Mouse (Mus musculus) neural tube, embryonic 11.5 days (tissue): ENCODE measurements around the gene Sqor. TPM values are rescaled to one million over a fixed set of nuclear protein-coding genes. Genes with fewer than 3 reads are reported as not detected.

Source experiments
- ATAC-seq: fragments of 200-750 bp; cut with Nextera tagmentation; 2 replicates; pipeline ENCODE4 v1.8.0; 2017; ENCODE audit warnings: moderate number of reproducible peaks, mild to moderate bottlenecking, moderate TSS enrichment, moderate library complexity; ENCODE audit not compliant: insufficient read depth, low FRiP score, low TSS enrichment
- DNase-seq: peaks from one replicate; pipeline ENCODE4 v3.0.0-alpha.2; 2015; ENCODE audit warnings: low spot score
- H3K27ac ChIP-seq: fragments of 300-500 bp; sonication (generic); 2 replicates; pipeline ENCODE4 v1.5.1; 2014; ENCODE audit warnings: low read depth, mild to moderate bottlenecking, low read length
- H3K27me3 ChIP-seq: fragments of 300-500 bp; sonication (generic); 2 replicates; pipeline ENCODE4 v1.6.1; 2014; ENCODE audit warnings: mild to moderate bottlenecking, low read length, mixed read lengths; ENCODE audit not compliant: control insufficient read depth, insufficient read depth
- H3K36me3 ChIP-seq: fragments of 300-500 bp; sonication (generic); 2 replicates; pipeline ENCODE4 v1.6.1; 2014; ENCODE audit warnings: mild to moderate bottlenecking, low read length, moderate library complexity, mixed read lengths; ENCODE audit not compliant: control insufficient read depth, insufficient read depth
- H3K4me1 ChIP-seq: fragments of 300-500 bp; sonication (generic); 2 replicates; pipeline ENCODE4 v1.6.1; 2014; ENCODE audit warnings: low read length, mixed read lengths; ENCODE audit not compliant: control insufficient read depth, insufficient read depth
- H3K4me2 ChIP-seq: fragments of 300-500 bp; sonication (generic); 2 replicates; pipeline ENCODE4 v1.6.1; 2014; ENCODE audit warnings: low read depth, mild to moderate bottlenecking, moderate library complexity
- H3K4me3 ChIP-seq: fragments of 300-500 bp; sonication (generic); 2 replicates; pipeline ENCODE4 v1.5.1; 2014; ENCODE audit warnings: low read depth, low read length
- H3K9ac ChIP-seq: fragments of 300-500 bp; sonication (generic); 2 replicates; pipeline ENCODE4 v1.6.1; 2014; ENCODE audit warnings: mild to moderate bottlenecking, low read length
- H3K9me3 ChIP-seq: fragments of 300-500 bp; sonication (generic); 2 replicates; pipeline ENCODE4 v1.6.1; 2016; ENCODE audit warnings: low read length; ENCODE audit not compliant: control insufficient read depth
- WGBS: fragments of 180-500 bp; shearing (Covaris S2); extraction: QIAGEN DNeasy Blood & Tissue Kit; methylation state at CpG from one replicate; pipeline ENCODE4 v1.1.7; 2014; 5-methylcytosine and 5-hydroxymethylcytosine counted together
- polyA plus RNA-seq: library from polyadenylated mRNA; unstranded; fragments of >200 nt; fragmentation: Nextera tagmentation; extraction: Ambion mirVana; gene quantifications from 2 replicates; pipeline ENCODE4 v1.2.1, GENCODE M21; 2014

Gene Sqor
- polyA plus RNA-seq, 1 experiment from 2014 or later = 3.1 TPM

DNA sequence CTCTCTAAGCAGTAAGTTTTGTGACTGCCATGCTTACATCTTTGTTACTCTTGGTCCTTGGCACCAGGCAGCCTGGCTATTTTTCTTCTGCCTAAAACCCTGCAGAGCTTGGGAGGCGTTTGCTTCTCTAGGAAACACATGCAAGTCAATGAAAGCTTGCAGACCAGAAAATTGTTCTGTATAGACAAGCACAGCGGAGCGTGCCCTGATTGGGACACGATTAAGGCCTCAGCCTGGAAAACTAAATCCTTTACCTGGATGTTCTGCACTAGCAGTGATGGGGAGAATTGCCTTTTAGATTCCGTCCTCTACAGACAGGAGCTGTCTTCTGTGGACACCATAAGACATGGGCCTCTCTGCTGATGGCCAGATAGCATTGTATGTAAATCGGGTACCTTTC is 39.4 kb downstream of the Sqor start:
- ATAC-seq (no peak), DNase-seq (no peak)
- Histone ChIP-seq H3K36me3 (no peaks in the 10 kb centered on the region), H3K27me3 (no peaks in the 10 kb centered on the region), H3K4me3 (no peak overlapping the region), H3K9ac (no peak overlapping the region), H3K27ac (no peak overlapping the region), H3K9me3 (no peaks in the 10 kb centered on the region), H3K4me1 (no peaks in the 10 kb centered on the region), H3K4me2 (no peak overlapping the region)
- WGBS = 85% methylated on average over 6 of the region's 6 CpGs

DNA sequence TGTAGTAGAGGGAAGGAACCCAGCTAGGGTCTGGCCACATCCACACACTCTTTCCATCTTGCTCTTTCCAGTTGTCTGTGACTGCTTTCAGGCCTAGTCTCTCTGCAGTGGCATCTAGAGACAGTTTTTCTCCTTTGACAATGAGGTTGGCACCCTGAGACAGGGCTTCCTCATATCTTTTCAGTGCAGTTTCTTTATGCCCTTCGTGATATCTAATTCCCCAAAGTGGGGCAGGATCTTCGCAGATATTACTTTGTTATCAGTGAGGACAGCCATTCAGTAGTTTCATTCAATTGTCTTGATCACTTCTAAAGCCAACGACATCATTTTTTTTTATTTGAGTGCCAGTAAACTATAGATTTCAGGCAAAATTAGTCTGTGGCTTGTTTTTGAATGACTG is 41.0 kb downstream of the Sqor start:
- no peaks in the 10 kb centered on the region for H3K9me3 ChIP-seq
- no peak overlapping the region for H3K4me2 ChIP-seq
- no peaks in the 10 kb centered on the region for H3K27me3 ChIP-seq
- no peak overlapping the region for H3K27ac ChIP-seq
- H3K4me3 ChIP-seq = no peak overlapping the region
- H3K36me3 ChIP-seq = no peaks in the 10 kb centered on the region
- H3K9ac ChIP-seq = no peak overlapping the region
- no peaks in the 10 kb centered on the region for H3K4me1 ChIP-seq
- ATAC-seq = no peak
- 91% methylated on average over 3 of the region's 3 CpGs for WGBS
- no peak for DNase-seq

DNA sequence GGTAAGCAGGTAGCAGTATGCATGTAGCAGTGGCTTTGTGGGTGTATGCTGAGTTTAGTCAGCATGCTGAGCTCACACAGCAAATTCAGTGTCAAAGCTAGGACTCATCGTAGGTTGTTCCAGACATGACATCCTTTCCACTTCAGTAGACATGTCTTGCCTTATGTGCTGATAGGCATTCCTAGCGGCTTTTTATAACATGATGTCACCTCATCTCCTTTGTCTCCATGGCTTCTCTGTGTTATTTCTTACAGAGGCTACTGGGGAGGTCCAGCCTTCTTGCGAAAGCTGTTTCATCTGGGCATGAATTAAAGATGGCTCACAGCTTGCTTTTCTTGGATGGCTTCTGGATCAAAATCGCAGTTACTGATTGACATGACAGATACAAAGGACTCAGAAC is 44.0 kb downstream of the Sqor start:
- 87% methylated on average over 4 of the region's 4 CpGs for WGBS
- no peaks in the 10 kb centered on the region for H3K36me3 ChIP-seq
- no peak overlapping the region for H3K9ac ChIP-seq
- no peak overlapping the region for H3K27ac ChIP-seq
- H3K27me3 ChIP-seq = no peaks in the 10 kb centered on the region
- no peaks in the 10 kb centered on the region for H3K4me1 ChIP-seq
- no peak overlapping the region for H3K4me3 ChIP-seq
- ATAC-seq (no peak), DNase-seq (no peak)
- no peak overlapping the region for H3K4me2 ChIP-seq
- no peaks in the 10 kb centered on the region for H3K9me3 ChIP-seq

DNA sequence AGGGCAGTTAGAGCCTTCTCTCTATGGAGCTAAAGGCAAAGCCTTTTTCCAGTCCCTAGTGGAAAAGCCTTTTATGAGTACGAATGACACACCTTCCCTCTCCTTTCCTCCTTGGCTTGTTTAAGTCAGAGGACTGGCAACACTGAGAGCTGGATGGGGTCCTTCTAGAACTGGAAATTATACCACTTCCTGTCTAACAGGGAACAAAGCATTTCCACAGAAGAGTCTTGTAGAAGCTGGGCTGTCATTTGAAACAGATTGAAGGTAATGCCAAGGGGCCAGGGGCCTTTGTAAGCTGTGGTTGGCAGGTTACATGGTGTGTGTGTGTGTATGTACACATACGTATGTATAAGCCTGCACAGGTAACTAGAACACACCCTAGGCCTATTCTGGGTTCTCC is 51.9 kb downstream of the Sqor start:
- Histone ChIP-seq H3K36me3 (no peaks in the 10 kb centered on the region), H3K27me3 (no peaks in the 10 kb centered on the region), H3K9me3 (no peaks in the 10 kb centered on the region), H3K4me2 (no peak overlapping the region), H3K4me3 (no peak overlapping the region), H3K27ac (no peak overlapping the region), H3K4me1 (no peaks in the 10 kb centered on the region), H3K9ac (no peak overlapping the region)
- ATAC-seq (no peak), DNase-seq (no peak)
- 82% methylated on average over 2 of the region's 2 CpGs for whole genome bisulfite sequencing

DNA sequence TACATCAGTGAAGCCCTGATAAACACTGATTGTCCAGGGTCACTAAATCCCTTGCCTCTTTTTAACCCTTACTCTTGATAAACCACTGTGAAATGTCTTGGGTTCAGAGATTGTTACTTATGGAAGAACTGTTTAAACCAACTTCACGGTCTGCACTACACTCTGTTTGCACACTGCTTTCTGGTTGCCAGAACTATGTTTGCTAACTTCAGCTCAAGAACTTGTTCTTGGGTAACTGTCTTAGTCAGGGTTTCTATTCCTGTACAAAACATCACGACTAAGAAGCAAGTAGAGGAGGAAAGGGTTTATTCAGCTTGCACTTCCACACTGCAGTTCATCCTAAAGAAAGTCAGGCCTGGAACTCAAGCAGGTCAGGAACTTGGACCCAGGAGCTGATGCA is 56.2 kb downstream of the Sqor start:
- WGBS = 77% methylated on average over 2 of the region's 2 CpGs
- no peak overlapping the region for H3K9ac ChIP-seq
- H3K27me3 ChIP-seq = no peaks in the 10 kb centered on the region
- H3K9me3 ChIP-seq = no peaks in the 10 kb centered on the region
- no peak overlapping the region for H3K27ac ChIP-seq
- no peaks in the 10 kb centered on the region for H3K4me1 ChIP-seq
- ATAC-seq (no peak), DNase-seq (no peak)
- H3K36me3 ChIP-seq = no peaks in the 10 kb centered on the region
- no peak overlapping the region for H3K4me3 ChIP-seq
- H3K4me2 ChIP-seq = no peak overlapping the region

DNA sequence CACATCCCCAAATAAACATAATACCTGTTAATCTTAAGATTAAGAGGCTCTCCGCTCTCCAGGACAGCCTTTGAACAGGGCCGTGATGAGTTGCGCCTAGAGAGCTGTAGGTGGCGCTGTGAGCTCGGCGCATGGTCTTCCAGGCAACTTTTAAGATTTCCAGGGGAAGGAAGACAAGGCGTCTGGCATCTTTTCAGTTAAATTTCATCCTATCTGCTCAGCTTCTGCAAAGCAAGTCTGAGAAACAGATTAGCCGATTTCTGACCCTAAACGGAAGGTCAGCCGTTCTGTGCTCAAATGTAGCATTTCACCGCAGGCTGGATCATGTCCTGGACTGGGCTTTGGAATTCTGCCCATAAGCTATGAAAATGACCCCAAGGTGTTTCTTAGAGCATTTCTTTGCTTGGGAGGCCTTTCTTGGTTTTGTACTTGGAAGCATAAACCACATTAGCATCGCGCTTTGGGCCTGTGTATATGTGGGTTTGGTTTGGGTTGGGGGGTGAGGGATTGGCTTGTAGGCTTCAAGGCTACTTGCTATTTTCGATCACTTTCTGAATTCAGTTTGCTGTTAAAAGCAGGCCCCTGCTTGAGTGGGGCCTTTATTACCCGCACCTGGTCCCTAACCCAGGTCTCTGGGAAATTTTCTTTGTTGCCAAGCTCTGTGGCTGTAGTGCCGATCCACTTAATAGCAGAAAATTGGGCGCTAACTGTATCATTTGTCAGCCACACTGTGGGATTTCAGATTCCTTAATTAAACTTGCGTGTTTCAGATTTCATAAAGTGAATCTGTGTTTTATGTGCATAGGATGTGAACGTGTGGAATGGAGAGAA is 60.6 kb downstream of the Sqor start:
- no peak overlapping the region for H3K4me2 ChIP-seq
- H3K9ac ChIP-seq = no peak overlapping the region
- peak; percentile 76 for ATAC-seq

DNA sequence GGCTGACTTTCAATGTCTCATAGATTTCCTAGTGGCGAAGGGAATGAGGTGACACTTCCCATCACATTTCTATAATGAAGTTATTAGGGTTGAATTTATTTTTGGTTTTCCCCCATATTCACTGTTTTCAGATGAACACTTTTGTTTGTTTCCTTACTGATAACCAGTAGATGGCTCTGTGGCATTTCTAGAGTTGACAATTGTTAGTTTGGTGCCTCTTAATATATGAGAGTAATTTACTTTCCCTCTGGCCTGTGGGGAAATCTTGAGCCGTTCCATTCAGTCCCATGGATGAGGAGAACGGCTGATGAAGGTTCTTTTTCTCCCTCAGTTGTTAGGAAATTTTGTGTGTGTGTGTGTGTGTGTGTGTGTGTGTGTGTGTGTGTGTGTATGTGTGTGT is 61.3 kb downstream of the Sqor start:
- Histone ChIP-seq H3K4me3 (no peak overlapping the region), H3K9me3 (no peaks in the 10 kb centered on the region), H3K27ac (no peak overlapping the region), H3K9ac (no peak overlapping the region), H3K4me1 (no peaks in the 10 kb centered on the region), H3K4me2 (no peak overlapping the region), H3K27me3 (no peaks in the 10 kb centered on the region), H3K36me3 (no peaks in the 10 kb centered on the region)
- WGBS = 53% methylated on average over 3 of the region's 3 CpGs
- DNase-seq (no peak), ATAC-seq (no peak)

More for the DNA sequence above, 60.6 kb downstream of the Sqor start:
- H3K27ac ChIP-seq = no peak overlapping the region
- H3K9me3 ChIP-seq = no peaks in the 10 kb centered on the region
- H3K36me3 ChIP-seq = no peaks in the 10 kb centered on the region
- no peak overlapping the region for H3K4me3 ChIP-seq
- H3K27me3 ChIP-seq = no peaks in the 10 kb centered on the region
- DNase-seq = peak; percentile 67
- 46% methylated on average over 19 of the region's 19 CpGs for WGBS
- no peaks in the 10 kb centered on the region for H3K4me1 ChIP-seq

DNA sequence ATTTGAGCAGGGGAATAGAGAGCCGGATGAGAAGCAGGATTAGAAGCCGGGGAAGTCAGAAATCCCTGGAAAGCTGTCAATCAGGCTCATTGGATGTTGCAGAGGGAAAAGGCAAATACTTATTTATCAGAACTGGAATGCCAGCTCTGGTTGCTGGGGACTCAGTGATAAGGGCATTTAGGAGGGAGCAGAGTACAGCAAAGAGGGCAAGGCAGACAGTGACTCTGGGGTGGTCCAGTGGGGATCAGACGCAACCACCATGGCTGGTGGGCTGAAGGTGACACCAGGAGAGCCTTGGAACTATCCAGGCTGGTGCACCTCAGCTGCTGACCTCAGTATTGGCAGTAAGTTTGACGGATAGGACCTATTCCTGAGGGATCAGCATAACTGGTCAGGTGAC is 89.6 kb downstream of the Sqor start:
- H3K4me3 ChIP-seq = no peak overlapping the region
- H3K27me3 ChIP-seq = no peaks in the 10 kb centered on the region
- no peak for ATAC-seq
- no peak overlapping the region for H3K9ac ChIP-seq
- 85% methylated on average over 4 of the region's 4 CpGs for WGBS
- 0 out of 2 replicates have a peak, but pooled peaks cover 3% of the 10 kb centered on the region for H3K4me1 ChIP-seq
- H3K27ac ChIP-seq = no peak overlapping the region
- H3K9me3 ChIP-seq = no peaks in the 10 kb centered on the region
- H3K36me3 ChIP-seq = no peaks in the 10 kb centered on the region
- H3K4me2 ChIP-seq = no peak overlapping the region
- no peak for DNase-seq

DNA sequence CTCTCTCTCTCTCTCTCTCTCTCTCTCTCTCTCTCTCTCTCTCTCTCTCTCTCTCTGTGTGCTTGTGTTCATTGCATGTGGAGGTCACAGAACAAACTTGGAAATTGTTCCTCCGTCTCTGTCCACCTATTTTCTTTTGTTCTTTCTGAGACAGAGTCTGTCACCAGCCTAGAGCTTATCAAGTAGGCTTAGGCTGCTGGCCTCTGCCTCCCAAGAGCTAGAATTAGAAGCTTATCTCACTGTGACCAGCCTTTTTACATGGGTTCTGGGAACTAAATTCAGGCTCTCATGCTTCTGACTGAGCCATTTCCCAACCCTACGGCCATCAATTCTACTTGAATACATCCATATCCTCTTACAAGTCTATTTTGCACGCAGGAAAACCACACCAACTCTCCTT is 90.3 kb downstream of the Sqor start:
- no peak for ATAC-seq
- 90% methylated on average over 3 of the region's 3 CpGs for WGBS
- H3K4me1 ChIP-seq = 0 out of 2 replicates have a peak, but pooled peaks cover 3% of the 10 kb centered on the region
- H3K9me3 ChIP-seq = no peaks in the 10 kb centered on the region
- no peak overlapping the region for H3K9ac ChIP-seq
- H3K27me3 ChIP-seq = no peaks in the 10 kb centered on the region
- H3K36me3 ChIP-seq = no peaks in the 10 kb centered on the region
- H3K27ac ChIP-seq = no peak overlapping the region
- no peak overlapping the region for H3K4me3 ChIP-seq
- DNase-seq = no peak
- no peak overlapping the region for H3K4me2 ChIP-seq
